Mouse (Mus musculus) cerebellum, adult 2 months (tissue): Measurements from ENCODE around the gene AC109138.7. TPM values are rescaled to one million over a fixed set of nuclear protein-coding genes. Genes with fewer than 3 reads are reported as not detected.

Source experiments
- DNase-seq, 2 experiments: peaks; one replicate each; pipeline ENCODE4 v3.0.0; 2021
- H3K27ac ChIP-seq: fragments of 200-500 bp; 2 replicates; pipeline ENCODE4 v1.5.1; 2012; ENCODE audit warnings: low read length, control low read depth, inconsistent platforms; ENCODE audit not compliant: insufficient read depth
- H3K27me3 ChIP-seq: fragments of 200-500 bp; 2 replicates; pipeline ENCODE4 v1.6.1; 2012; ENCODE audit warnings: inconsistent platforms, mild to moderate bottlenecking, low read length, moderate library complexity; ENCODE audit not compliant: control insufficient read depth, insufficient read depth
- H3K4me1 ChIP-seq: fragments of 200-500 bp; 2 replicates; pipeline ENCODE4 v1.6.1; 2011; ENCODE audit warnings: low read length; ENCODE audit not compliant: control insufficient read depth, insufficient read depth
- H3K4me3 ChIP-seq: fragments of 200-500 bp; replicated peaks from 2 replicates; pipeline ENCODE3; 2011; ENCODE audit warnings: mild to moderate bottlenecking, low read depth, low read length, control low read depth; ENCODE audit not compliant: insufficient read depth
- CTCF ChIP-seq: fragments of 200-500 bp; IDR thresholded peaks from 2 replicates; pipeline ENCODE4 v1.5.1; 2011; ENCODE audit warnings: low read depth, mild to moderate bottlenecking, control low read depth, low read length, moderate library complexity, borderline replicate concordance; ENCODE audit not compliant: insufficient read depth
- POLR2A ChIP-seq: fragments of 200-500 bp; IDR thresholded peaks from 2 replicates; pipeline ENCODE4 v1.6.1; 2011; ENCODE audit warnings: low read length, control low read depth, borderline replicate concordance; ENCODE audit not compliant: insufficient read depth
- WGBS: fragments of 180-500 bp; shearing (Covaris S2); methylation state at CpG from one replicate; pipeline ENCODE4 v1.1.7; 2018; 5-methylcytosine and 5-hydroxymethylcytosine counted together
- polyA plus RNA-seq: library from polyadenylated mRNA; depleted of rRNA; stranded (reverse); fragments of >200 nt; gene quantifications from 2 replicates; pipeline ENCODE4 v1.2.3, GENCODE M21; 2012

The AC109138.7 gene
- polyA plus RNA-seq, 1 experiment, result 0.77 TPM

DNA sequence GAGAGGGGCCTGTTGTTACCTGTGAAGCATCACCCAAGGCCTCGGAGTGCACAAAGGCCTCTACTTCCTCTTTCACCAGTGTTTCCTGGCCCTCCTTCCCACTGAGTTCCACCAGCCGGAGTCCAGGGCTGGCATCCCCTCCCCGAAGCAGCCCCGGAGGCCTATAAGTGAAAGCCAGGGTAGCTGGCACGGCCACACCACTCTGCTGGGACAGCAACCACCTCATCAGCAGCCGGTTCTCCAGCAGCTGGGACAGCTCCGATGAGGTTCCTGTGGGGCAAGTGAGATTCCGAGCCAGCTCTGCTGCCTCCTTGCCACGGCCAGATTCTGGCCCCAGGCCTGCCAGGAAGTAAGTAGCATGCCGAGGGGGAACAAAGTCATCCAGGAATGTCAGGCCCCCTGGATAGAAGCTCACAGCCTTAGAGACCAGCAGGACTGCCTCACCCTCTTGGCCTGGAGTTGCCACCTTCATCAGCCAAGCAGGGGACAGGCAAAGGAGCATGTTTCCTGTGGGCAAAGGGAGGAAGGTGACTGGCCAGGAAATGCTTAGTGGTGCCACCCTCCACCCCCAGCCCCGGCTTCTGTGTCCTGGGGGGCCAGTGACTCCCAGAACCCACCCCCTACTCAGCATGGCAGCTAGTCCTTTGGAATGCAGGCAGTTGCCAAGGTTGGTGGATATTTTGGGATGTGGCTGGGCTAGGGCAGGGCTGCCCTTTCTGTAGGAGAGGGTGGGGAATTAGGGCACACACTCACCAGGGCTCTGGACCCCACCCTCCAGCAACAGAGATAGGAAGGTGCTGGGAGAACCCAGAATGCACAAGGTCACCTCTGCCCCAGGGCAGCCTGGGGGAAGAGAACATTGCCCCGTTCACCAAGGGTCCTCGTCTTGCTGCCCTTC is 42.5 kb upstream of the AC109138.7 start:
- H3K4me3 ChIP-seq, result no peak overlapping the region
- no peak for TF ChIP-seq CTCF
- TF ChIP-seq POLR2A, result no peak
- WGBS, result 47% methylated on average over 13 of the region's 13 CpGs

GRCm38 (mm10) chr19:4172925-4173324 is 41.2 kb upstream of the AC109138.7 start:
- H3K4me1 ChIP-seq, result peaks cover 5% of the 10 kb centered on the region

More for the DNA sequence above, 42.5 kb upstream of the AC109138.7 start:
- Histone ChIP-seq H3K4me1 (peaks cover 5% of the 10 kb centered on the region), H3K27me3 (no peaks in the 10 kb centered on the region), H3K27ac (no peak overlapping the region)
- peak; percentile 16 to 17 for DNase-seq

GRCm38 (mm10) chr19:4175368-4175947 is 38.7 kb upstream of the AC109138.7 start, which contains the start of gene Carns1:
Gene Carns1, minus strand, starts transcription at chr19:4175479.
- DNase-seq, result peak; percentile 20 to 24
- no peak for TF ChIP-seq POLR2A
- TF ChIP-seq CTCF, result no peak
- Histone ChIP-seq H3K4me3 (no peak within 1 kb of the TSS), H3K27ac (no peak within 1 kb of the TSS), H3K4me1 (no peaks in the 10 kb centered on the region; the same call in 1 of the 2 replicates), H3K27me3 (no peaks in the 10 kb centered on the region)
- 12% methylated on average over 11 of the region's 11 CpGs for WGBS

More at GRCm38 (mm10) chr19:4172925-4173324, 41.2 kb upstream of the AC109138.7 start:
- H3K4me3 ChIP-seq, result no peak overlapping the region
- H3K27ac ChIP-seq, result no peak overlapping the region
- WGBS, result 75% methylated on average over 11 of the region's 11 CpGs
- no peaks in the 10 kb centered on the region for H3K27me3 ChIP-seq
- TF ChIP-seq CTCF (no peak), POLR2A (no peak)
- DNase-seq, result no peak

DNA sequence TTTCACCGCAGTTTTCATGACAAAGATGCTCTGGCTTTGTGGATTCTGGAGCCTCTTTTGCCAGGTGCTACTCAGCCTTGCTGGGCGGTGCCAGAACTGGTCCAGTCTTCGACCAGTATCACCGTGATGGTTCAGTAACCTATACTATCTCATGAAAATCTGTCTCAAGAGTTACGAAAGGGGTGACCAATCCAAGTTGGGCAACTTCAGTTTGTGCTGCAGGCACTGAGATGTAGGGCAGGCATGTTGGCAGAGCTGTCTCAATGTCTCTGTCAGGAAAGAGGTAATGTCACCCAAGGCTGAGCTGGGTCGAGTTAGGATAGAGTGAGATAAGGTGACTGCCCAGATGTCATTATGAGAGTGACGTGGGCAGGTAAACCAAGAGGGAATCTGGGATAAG is 33.7 kb upstream of the AC109138.7 start:
- no peaks in the 10 kb centered on the region; the same call in 1 of the 2 replicates for H3K4me1 ChIP-seq
- 90% methylated on average over 7 of the region's 7 CpGs for WGBS
- H3K27me3 ChIP-seq, result no peaks in the 10 kb centered on the region
- DNase-seq, result no peak
- H3K27ac ChIP-seq, result no peak overlapping the region
- no peak overlapping the region for H3K4me3 ChIP-seq
- TF ChIP-seq POLR2A (no peak), CTCF (no peak)

DNA sequence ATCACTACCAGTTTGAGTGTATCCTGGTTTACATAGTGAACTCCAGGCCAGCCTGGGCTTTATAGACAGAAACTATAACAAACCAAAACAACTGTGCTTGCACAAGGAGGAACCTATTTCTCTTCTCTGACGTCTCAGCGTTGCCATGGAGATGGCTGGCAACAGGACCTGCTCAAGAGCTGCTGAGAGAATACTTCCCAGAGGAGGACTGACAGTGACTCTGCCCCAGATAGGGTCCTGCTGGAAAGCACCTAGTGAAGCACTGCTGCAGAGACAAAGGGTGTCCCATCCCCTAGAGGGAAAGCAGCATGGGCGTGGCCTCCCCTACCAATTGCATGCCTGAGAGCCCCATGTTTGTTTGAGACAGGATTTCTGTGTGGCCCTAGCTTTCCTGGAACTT is 32.3 kb upstream of the AC109138.7 start:
- TF ChIP-seq POLR2A, result no peak
- Histone ChIP-seq H3K27me3 (no peaks in the 10 kb centered on the region), H3K4me1 (no peaks in the 10 kb centered on the region), H3K27ac (no peak overlapping the region), H3K4me3 (no peak overlapping the region)
- no peak for DNase-seq
- 46% methylated on average over 3 of the region's 3 CpGs for WGBS

GRCm38 (mm10) chr19:4183689-4184088 is 30.5 kb upstream of the AC109138.7 start:
- H3K27ac ChIP-seq, result peak overlapping the region; percentile 74; the same call in 1 of the 2 replicates
- WGBS, result 70% methylated on average over 2 of the region's 2 CpGs
- no peaks in the 10 kb centered on the region for H3K4me1 ChIP-seq
- DNase-seq, result no peak
- H3K27me3 ChIP-seq, result no peaks in the 10 kb centered on the region
- TF ChIP-seq CTCF, result no peak
- TF ChIP-seq POLR2A, result no peak
- no peak overlapping the region for H3K4me3 ChIP-seq

DNA sequence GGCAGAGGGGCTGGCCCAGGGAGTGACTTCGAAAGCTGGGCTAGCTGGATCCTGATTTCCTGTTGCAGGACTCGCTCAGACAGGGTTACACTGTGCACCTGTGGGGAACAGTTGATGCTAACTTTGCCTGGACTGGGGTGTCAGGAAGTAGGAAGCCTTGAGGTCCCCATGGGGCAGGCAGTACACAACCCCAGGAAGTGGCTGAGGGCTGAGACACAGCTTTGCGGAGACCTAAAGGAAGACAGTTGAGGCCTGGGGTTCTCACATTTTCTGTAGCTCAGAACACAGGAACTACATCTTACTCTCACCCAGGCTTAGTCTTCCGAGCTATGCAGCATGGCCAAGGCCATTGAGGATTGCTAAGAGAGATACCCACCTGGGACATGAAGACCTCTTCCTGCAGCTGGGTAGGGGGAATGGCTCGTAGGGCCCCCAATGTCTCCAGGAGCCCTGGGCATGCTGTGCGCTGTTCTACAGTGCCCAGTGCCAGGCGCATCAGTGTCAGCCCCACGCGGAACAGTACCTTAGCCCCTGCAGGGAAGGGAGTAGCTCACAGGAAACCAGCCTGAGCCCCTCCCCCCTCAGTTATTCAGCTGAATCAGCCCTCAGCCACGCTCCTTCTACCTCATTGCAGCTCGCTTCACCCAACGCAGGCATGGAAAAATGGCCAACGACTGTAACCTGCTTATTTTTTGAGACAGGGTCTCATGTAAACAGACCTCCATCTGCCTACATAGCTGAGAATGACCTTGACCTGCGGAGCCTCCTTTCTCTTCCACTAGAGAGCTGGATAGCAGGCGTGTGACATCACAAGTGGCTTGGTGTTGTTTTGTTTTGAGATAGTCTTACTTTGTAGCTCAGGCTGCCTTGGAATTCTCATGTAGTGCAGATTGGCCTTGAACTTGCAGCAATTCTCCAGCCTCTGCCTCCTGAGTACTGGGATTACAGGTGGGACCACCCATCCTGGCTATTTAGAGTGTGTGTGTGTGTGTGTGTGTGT is 28.9 kb upstream of the AC109138.7 start:
- DNase-seq, result no peak
- H3K27ac ChIP-seq, result no peak overlapping the region
- WGBS, result 63% methylated on average over 15 of the region's 15 CpGs
- no peak overlapping the region for H3K4me3 ChIP-seq
- no peak for TF ChIP-seq POLR2A
- TF ChIP-seq CTCF, result no peak
- no peaks in the 10 kb centered on the region for H3K27me3 ChIP-seq
- no peaks in the 10 kb centered on the region for H3K4me1 ChIP-seq
